Mouse (Mus musculus) neural tube, embryonic 10.5 days (tissue): ENCODE results near the gene Ptpn4.

Experiments used
- DNase-seq: peaks from one replicate; pipeline ENCODE4 v3.0.0-alpha.2; 2017; ENCODE audit warnings: low spot score; ENCODE audit errors: extremely low spot score

The Ptpn4 gene

GRCm38 (mm10) chr1:119807707-119808106, 29.7 kb downstream of the Ptpn4 start:
- DNase-seq = no peak

- no peak for DNase-seq
Observed at GRCm38 (mm10) chr1:119805984-119806383, 31.4 kb downstream of the Ptpn4 start.

GRCm38 (mm10) chr1:119804586-119804985, 32.8 kb downstream of the Ptpn4 start:
- no peak for DNase-seq

GRCm38 (mm10) chr1:119795174-119795573, 42.2 kb downstream of the Ptpn4 start:
- DNase-seq = no peak

- no peak for DNase-seq
Observed at GRCm38 (mm10) chr1:119794342-119794741, 43.1 kb downstream of the Ptpn4 start.

- no peak for DNase-seq
Observed at GRCm38 (mm10) chr1:119790616-119791015, 46.8 kb downstream of the Ptpn4 start.

GRCm38 (mm10) chr1:119775915-119776314, 61.5 kb downstream of the Ptpn4 start:
- DNase-seq = no peak

- DNase-seq = no peak
Observed at GRCm38 (mm10) chr1:119735692-119736091, 101.7 kb downstream of the Ptpn4 start.

- DNase-seq = no peak
Observed at GRCm38 (mm10) chr1:119734801-119735200, 102.6 kb downstream of the Ptpn4 start.

- DNase-seq = no peak
Observed at GRCm38 (mm10) chr1:119731166-119731565, 106.2 kb downstream of the Ptpn4 start.

GRCm38 (mm10) chr1:119713017-119713416, 124.4 kb downstream of the Ptpn4 start:
- DNase-seq = no peak

GRCm38 (mm10) chr1:119706471-119707217, 130.8 kb downstream of the Ptpn4 start:
- no peak for DNase-seq

GRCm38 (mm10) chr1:119696860-119697259, 140.6 kb downstream of the Ptpn4 start:
- DNase-seq = no peak

GRCm38 (mm10) chr1:119685773-119686558, 151.4 kb downstream of the Ptpn4 start:
- DNase-seq = no peak

- no peak for DNase-seq
Observed at GRCm38 (mm10) chr1:119681663-119682213, 155.7 kb downstream of the Ptpn4 start.

- DNase-seq = no peak
Observed at GRCm38 (mm10) chr1:119674984-119675383, 162.4 kb downstream of the Ptpn4 start.

GRCm38 (mm10) chr1:119666904-119667303, 170.5 kb downstream of the Ptpn4 start:
- no peak for DNase-seq

- no peak for DNase-seq
Observed at GRCm38 (mm10) chr1:119654307-119654706, 183.1 kb downstream of the Ptpn4 start.

- no peak for DNase-seq
Observed at GRCm38 (mm10) chr1:119650386-119650785, 187.0 kb downstream of the Ptpn4 start.

GRCm38 (mm10) chr1:119649627-119650026, 187.8 kb downstream of the Ptpn4 start:
- DNase-seq = no peak

GRCm38 (mm10) chr1:119648205-119649111, 189.0 kb downstream of the Ptpn4 start, which contains the start of gene Epb41l5:
Gene Epb41l5 (minus strand): TSS chr1:119649000.
- DNase-seq = peak; percentile 90
